Mouse (Mus musculus) heart, adult 9 months (tissue): ENCODE measurements at regions not wholly inside any gene's neighbourhood (a gene's known extent, or its start where the extent isn't known, plus 50 kb on each side); places are given as distances from the start of the nearest gene placed in this dataset.
A peak's percentile ranks its signal among the peaks of the same experiment; 100 is the strongest.
"Not testable (repeated sequence)": the region's sequence is repeated elsewhere in the genome, so short reads cannot be mapped to it uniquely, and the experiment has no call there.

ENCODE experiments used
- DNase-seq, 2 experiments: peaks; one replicate each; pipeline ENCODE4 v3.0.0; 2022; ENCODE audit warnings: low spot score in 2 of 2

- peak; percentile 11 to 37 for DNase-seq
Observed at GRCm38 (mm10) chr3:31508471-31508870, 198.3 kb upstream of the Slc7a14 start.

GRCm38 (mm10) chr3:31499201-31499968 lies 189.2 kb upstream of the Slc7a14 start:
- no peak for DNase-seq

GRCm38 (mm10) chr3:31495287-31495686 lies 185.1 kb upstream of the Slc7a14 start:
- no peak for DNase-seq

GRCm38 (mm10) chr3:31494706-31495105 lies 184.5 kb upstream of the Slc7a14 start:
- no peak for DNase-seq

- not testable (repeated sequence) for DNase-seq
Observed at GRCm38 (mm10) chr3:31491736-31492135, 181.6 kb upstream of the Slc7a14 start.

- DNase-seq: no peak
Observed at GRCm38 (mm10) chr3:31487596-31487995, 177.4 kb upstream of the Slc7a14 start.

- no peak for DNase-seq
Observed at GRCm38 (mm10) chr3:31481964-31482363, 171.8 kb upstream of the Slc7a14 start.

- DNase-seq: no peak
Observed at GRCm38 (mm10) chr3:31467882-31468281, 157.7 kb upstream of the Slc7a14 start.

- DNase-seq: no peak
Observed at GRCm38 (mm10) chr3:31464260-31464659, 154.1 kb upstream of the Slc7a14 start.

GRCm38 (mm10) chr3:31459456-31459855 lies 149.3 kb upstream of the Slc7a14 start:
- DNase-seq: no peak

- DNase-seq: no peak
Observed at GRCm38 (mm10) chr3:31457938-31458337, 147.8 kb upstream of the Slc7a14 start.

GRCm38 (mm10) chr3:31455031-31455430 lies 144.9 kb upstream of the Slc7a14 start:
- DNase-seq: no peak

GRCm38 (mm10) chr3:31444861-31445260 lies 134.7 kb upstream of the Slc7a14 start:
- no peak for DNase-seq

GRCm38 (mm10) chr3:31444311-31444710 lies 134.1 kb upstream of the Slc7a14 start:
- no peak for DNase-seq

GRCm38 (mm10) chr3:31443894-31444293 lies 133.7 kb upstream of the Slc7a14 start:
- no peak for DNase-seq

- no peak for DNase-seq
Observed at GRCm38 (mm10) chr3:31440282-31440681, 130.1 kb upstream of the Slc7a14 start.

GRCm38 (mm10) chr3:31437970-31438369 lies 127.8 kb upstream of the Slc7a14 start:
- DNase-seq: no peak

- DNase-seq: no peak
Observed at GRCm38 (mm10) chr3:31435204-31435963, 125.2 kb upstream of the Slc7a14 start.

GRCm38 (mm10) chr3:31433201-31433600 lies 123.0 kb upstream of the Slc7a14 start:
- no peak for DNase-seq

GRCm38 (mm10) chr3:31423517-31423916 lies 113.3 kb upstream of the Slc7a14 start:
- DNase-seq: no peak

GRCm38 (mm10) chr3:31408802-31409201 lies 98.6 kb upstream of the Slc7a14 start:
- no peak for DNase-seq

GRCm38 (mm10) chr3:31405880-31406279 lies 95.7 kb upstream of the Slc7a14 start:
- no peak for DNase-seq

GRCm38 (mm10) chr3:31399136-31399535 lies 89.0 kb upstream of the Slc7a14 start:
- no peak for DNase-seq
